Mouse (Mus musculus) adrenal gland, adult (tissue): ENCODE results near the gene Fryl.

Source experiments
- DNase-seq, 2 experiments: peaks; one replicate each; pipeline ENCODE4 v3.0.0; 2022 to 2023; ENCODE audit warnings: low spot score in 1 of 2; ENCODE audit not compliant: inconsistent age in 2 of 2

Gene Fryl

GRCm38 (mm10) chr5:73223065-73223464 lies 33.4 kb downstream of the Fryl start:
- no peak for DNase-seq

DNA sequence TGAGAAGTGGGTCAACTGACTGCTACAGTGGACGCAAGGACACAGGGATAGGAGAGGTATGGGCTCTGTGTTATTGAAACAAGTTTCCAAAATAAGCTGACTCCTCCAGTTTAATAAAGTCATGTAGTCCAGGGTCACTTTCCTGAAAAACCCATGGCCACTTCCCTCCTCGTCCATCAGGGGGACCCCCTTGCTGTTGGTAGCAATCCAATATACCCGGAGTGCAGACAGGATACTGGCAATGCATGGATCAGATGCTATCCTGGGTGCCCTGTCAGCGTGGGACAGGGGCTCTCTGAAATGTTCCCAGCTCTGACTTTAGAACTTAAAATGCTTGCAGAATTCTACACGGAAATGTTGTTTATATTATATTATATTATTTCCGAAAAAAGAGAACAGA lies 34.0 kb downstream of the Fryl start:
- DNase-seq = no peak

DNA sequence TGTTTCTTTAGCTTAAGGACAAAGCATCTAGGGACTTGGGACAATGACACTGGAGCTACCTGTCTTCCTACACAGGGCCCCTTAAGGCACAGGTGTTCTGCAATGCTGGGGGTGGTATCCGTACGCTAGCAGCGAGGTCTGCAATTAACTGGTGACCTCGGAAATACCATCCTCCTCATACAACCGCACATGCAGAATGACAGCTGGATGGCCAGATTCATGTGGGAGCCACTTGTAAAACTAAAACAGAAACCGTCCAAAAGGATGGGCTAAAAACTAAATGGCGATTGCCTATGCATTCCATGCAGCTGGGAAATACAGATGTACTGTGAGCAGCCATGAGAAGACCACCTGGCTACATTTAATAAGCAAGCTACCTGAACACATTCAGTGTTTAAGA lies 34.6 kb downstream of the Fryl start:
- DNase-seq = no peak

- no peak for DNase-seq
Measured at GRCm38 (mm10) chr5:73219716-73220115, 36.7 kb downstream of the Fryl start.

- no peak for DNase-seq
Measured at GRCm38 (mm10) chr5:73218065-73218464, 38.4 kb downstream of the Fryl start.

DNA sequence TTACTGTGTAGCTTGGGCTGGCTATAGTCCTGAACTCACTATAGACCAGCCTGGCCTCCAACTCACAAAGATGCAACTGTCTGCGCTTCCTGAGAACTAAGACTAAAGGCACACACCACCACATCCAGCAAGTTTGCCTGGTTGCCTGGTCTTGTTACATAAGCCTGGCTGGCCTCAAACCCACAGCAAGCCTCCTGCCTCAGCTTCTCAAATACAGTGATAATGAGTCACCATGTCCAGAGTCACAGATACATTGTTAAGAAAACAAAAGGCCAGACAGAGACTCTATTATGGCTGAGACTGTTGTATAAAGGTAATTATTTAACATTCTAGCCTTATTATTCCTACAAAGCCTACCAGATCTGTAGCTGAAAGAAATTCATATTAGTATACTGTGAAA lies 39.3 kb downstream of the Fryl start:
- no peak for DNase-seq

GRCm38 (mm10) chr5:73216014-73216413 lies 40.4 kb downstream of the Fryl start:
- no peak for DNase-seq

GRCm38 (mm10) chr5:73212446-73212845 lies 44.0 kb downstream of the Fryl start:
- DNase-seq = no peak

GRCm38 (mm10) chr5:73211961-73212360 lies 44.5 kb downstream of the Fryl start:
- DNase-seq = no peak

DNA sequence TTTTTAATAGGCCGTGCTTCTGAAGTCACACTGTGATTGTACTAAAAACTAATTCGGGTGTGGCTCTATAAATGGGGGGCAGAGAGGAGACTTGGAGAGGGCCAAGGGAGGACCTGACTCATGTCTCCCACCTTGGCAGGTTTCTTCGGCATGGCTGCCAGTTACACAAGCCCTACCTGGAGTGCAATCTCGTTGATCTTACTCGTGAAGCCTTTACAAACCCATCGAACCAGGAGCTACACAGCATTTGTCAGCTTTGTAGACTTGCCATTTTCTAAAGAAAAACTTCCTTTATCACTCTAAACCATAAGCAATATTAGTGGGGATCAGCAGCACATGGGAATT lies 45.5 kb downstream of the Fryl start:
- DNase-seq = no peak

- DNase-seq = no peak
Measured at GRCm38 (mm10) chr5:73210127-73210970, 46.1 kb downstream of the Fryl start.

GRCm38 (mm10) chr5:73209201-73210096 lies 47.0 kb downstream of the Fryl start:
- no peak for DNase-seq

DNA sequence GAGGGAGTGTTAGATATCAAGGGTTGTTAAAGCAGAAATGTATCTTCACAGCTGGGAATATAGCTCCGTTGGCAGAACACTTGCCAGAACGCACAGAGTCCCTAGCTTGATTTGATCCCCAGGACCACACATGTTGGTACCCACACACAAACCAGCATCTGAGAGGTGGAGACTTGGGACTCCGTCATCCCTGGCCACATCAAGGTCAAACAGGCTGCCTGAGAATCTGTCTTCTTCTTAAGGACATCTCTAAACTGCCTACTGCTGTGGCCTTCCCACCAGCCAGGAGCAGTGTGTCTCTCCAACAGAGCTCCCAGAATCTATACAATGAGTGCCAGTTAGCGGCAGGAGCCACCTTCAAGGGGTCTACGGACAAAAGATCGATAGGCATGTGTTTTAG lies 47.8 kb downstream of the Fryl start:
- DNase-seq = peak; percentile 38 to 63

- DNase-seq = no peak
Measured at GRCm38 (mm10) chr5:73206722-73207121, 49.7 kb downstream of the Fryl start.

GRCm38 (mm10) chr5:73205996-73206629 lies 50.3 kb downstream of the Fryl start:
- peak; percentile 25 to 67 for DNase-seq

DNA sequence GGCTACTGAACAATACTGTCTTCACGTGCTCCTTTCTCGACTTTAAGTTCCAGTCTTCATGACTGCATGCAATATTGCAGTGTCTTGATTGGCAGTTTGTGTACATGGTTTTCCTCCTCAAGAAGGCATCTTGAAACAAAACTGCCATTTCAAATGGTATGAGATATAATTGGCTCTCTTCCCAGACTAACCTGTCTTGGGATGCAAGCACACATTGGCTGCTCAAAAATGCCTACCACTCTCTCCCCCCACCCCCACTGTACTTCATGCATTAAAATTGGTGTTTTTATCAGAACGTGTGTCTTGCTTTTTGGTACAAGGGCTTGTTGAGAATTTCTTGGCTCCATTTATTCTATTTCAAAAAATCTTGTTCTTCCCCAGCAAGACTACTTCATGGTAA lies 51.4 kb downstream of the Fryl start:
- DNase-seq = no peak

DNA sequence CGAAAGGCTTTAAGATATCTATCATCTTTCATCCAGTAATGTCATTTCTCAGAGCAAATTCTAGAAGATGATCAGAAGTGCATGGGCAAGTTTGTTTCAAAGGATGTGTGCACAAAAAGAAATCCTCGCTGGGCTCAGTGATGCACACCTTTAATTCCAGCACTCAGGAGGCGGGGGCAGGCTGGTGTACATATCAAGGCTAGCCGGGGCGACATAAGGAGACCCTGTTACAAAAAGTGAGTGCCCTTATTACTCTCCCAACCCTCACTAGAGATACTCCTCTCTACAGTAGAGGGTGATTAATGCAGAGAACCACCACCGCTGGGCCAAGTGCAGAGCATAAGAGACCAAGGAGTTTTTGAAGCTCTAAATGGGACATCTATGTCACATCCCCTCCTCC lies 53.9 kb downstream of the Fryl start:
- DNase-seq = no peak

DNA sequence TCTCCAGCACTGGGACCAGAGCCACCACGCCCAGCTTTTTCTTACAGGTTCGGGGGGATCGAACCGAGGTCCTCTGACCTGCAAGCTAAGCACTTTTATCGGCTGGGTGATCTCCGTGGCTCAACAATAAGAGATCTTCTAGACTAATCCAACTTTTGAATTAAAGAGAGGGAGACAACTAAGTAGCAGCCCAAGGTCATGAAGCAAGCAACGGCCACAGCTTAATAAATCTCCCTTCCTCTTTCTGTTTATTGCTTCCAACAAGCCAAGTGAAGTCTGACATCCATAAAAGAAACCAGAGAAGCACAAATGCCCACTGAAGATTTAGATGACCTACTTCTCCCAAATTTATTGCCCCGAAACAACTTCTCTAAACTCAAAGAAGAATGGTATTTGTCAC lies 54.3 kb downstream of the Fryl start:
- peak; percentile 19 to 66 for DNase-seq

DNA sequence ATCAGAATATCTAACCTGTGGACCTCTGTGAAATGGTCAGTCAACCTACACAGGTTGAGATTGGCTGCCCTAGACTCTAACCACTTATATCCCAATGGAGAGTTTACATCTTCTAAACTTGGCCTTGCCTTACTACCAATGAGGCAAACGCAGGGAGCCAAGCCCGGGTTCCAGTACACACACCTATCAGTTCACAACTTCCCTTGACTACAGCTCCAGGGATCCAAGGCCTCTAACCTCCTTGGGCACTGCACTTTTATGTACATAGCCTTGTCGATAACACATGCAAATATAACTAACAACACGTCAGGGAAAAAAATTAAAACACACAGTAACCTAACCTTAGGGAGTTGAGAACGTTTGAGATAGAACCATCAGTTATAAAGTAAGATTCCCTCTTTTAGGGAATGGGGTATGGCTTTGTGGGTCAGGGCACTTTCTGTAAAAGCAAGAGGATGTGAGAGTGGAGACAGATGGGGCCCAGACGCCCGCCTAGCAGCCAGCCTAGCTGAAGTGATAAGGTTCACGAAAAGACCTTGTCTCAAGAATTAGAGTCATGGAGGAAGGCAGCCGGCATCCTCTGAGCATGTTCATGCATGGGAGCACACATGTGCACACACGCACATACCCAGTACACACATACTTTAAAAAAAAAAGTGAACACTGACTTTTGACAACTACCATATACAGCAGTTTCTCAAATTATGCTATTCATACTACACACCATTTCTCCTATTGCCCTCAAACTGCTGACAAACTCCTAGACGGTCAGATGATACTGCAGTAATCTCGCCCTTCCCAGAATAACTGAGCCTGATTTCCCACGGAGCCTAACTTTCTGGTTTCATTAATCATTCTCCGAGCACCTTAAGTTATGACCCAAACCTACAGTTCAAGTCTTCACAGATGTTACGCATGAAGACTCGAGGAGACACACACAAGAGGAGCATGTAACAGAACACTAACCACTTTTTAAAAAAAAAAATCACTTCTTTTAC lies 55.7 kb downstream of the Fryl start:
- no peak for DNase-seq

GRCm38 (mm10) chr5:73199586-73199985 lies 56.8 kb downstream of the Fryl start:
- DNase-seq = no peak
